Mouse (Mus musculus) lung, postnatal 10 days (tissue): ENCODE results near the gene Atp2b4.
A peak's percentile ranks its signal among the peaks of the same experiment; 100 is the strongest.
"Not testable (repeated sequence)": the region's sequence is repeated elsewhere in the genome, so short reads cannot be mapped to it uniquely, and the experiment has no call there.

Experiments
- DNase-seq: peaks from one replicate; pipeline ENCODE4 v3.0.0; 2021

Gene Atp2b4

DNA sequence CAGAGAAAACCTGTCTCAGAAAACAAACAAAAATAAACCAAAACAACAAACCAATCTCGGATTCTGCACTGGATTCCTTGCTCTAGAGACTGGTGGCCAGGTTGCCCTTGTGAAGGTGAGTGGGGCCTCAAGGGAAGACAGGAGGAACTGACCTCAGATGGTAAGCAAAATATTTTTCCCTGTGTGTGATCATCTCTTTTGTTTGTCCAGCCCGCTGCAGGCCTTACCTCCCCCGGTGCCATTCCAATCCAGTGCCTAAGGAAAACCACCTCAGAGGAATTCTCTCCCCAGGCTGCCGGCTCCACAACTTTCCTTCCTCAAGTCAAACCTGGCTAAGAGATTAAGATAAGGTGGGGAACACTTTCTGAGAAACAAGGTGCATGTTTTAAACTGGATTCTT, 108.6 kb downstream of the Atp2b4 start:
- no peak for DNase-seq

DNA sequence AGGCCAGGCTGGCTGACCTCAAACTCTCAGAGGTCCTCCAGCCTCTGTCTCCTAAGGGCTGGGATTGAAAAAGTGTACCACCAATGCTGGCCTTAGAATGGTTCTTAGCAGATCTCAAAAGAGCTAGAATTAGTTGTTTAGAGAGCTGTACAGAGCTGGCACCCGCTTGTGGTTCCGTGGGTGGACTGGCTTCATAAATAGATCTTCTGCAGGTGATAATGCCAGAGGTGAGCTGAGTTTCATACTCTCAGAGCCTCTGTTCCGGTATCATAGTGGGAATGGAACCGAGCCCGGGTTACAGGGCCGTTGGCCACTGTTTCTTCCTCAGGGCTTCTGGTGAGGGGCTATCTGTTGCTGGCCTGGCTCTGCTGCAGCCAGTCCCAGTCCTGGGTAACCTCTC, 109.8 kb downstream of the Atp2b4 start:
- no peak for DNase-seq

DNA sequence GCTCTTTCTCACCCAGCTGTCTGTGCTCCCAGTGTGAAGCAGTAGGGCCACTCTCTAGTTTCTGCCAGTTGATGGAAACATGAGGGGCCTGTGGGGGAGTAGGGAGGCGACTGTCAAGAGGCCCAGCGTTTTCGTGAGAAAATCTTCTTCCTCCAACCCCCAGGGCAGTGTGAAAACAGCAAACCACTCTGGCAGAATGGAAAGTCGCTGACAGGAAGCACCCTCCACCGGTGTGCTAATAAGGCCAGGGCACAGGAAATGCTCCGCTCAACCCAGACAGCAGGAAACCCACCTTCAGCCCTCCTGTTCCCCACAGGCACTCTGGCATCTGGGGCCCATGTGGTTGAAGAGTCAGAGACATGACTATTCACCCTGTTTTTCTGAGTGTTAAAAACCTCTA, 110.9 kb downstream of the Atp2b4 start, which contains the start of gene Lax1:
Gene Lax1 (minus strand): TSS at position 212 of the 400 bp plus-strand sequence.
- no peak for DNase-seq

- no peak for DNase-seq
Measured at GRCm38 (mm10) chr1:133688301-133688700, 112.5 kb downstream of the Atp2b4 start.

DNA sequence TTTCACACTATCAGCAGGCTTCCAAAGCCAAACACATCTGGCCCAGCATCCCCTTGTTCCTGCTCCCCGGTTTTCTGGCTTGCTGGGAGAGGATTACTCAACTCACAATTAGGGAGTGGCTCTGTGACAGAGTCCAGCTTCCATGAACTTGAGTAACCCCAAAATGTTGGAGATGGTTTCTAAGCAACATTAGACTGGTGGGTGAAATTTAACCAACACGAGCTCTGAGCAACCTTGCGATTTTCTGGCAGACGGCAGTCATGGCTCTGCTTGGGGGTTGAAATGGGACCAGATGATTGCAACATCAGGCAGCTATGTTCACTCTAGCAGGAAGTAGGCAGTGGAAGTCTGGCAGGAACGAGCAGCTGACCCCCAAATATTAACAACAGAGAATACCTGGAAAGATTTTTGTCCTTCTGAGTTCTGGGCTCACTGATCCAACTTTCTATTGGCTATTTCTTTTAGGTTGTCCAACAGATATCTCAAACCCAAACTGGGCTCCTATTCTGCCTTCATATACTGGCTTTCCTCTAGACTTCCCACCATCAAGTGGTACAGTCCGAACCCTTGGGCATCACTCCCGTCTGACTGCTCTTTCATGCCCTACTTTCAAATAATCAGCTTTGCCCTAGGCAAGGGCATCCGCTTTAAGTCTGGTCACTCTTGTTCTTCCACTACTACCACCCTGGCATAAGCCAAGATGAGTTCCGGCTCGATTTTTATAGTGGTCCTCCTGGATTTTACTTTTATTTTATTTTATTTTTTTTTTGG, 114.9 kb downstream of the Atp2b4 start:
- DNase-seq = peak; percentile 75

DNA sequence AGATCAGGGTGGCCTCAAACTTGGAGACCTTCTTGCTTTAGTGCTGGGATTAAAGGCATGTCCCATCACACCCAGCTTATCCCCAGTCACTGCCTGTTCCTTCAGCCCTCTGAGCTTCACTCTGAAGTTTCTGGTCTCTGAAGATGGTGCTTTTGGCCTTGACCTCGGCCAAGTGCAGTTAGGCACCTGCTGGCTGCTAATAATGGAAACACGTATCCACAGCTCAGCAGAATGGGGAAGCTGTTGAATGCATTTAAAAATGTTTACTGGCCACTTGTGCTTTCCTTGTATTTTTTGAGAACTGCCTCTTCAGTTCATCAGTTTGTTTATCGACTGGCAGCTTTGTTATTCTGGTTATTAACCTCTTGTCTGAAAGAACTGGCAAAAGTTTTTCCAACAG, 129.0 kb downstream of the Atp2b4 start:
- DNase-seq = no peak

GRCm38 (mm10) chr1:133671266-133671665, 129.6 kb downstream of the Atp2b4 start:
- DNase-seq = no peak

- DNase-seq = no peak
Measured at GRCm38 (mm10) chr1:133670776-133671175, 130.1 kb downstream of the Atp2b4 start.

GRCm38 (mm10) chr1:133670190-133670589, 130.7 kb downstream of the Atp2b4 start:
- DNase-seq = no peak

GRCm38 (mm10) chr1:133668618-133669017, 132.2 kb downstream of the Atp2b4 start:
- DNase-seq = no peak

- DNase-seq = no peak
Measured at GRCm38 (mm10) chr1:133667721-133668120, 133.1 kb downstream of the Atp2b4 start.

DNA sequence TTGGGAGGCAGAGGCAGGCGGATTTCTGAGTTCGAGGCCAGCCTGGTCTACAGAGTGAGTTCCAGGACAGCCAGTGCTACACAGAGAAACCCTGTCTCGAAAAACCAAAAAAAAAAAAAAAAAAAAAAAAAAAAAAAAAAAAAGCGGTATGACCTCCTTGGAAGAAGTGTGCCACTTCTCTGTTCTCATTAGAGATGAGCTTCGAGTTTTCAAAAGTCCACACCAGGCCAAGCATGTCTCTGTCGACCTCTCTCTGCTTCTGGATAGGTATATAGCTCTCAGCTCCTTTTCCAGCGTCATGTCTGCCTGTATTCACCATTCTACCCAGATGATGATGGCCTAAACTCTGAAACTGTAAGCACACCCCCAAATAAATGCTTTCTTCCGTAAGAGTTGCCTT, 135.1 kb downstream of the Atp2b4 start:
- DNase-seq = not testable (repeated sequence)

DNA sequence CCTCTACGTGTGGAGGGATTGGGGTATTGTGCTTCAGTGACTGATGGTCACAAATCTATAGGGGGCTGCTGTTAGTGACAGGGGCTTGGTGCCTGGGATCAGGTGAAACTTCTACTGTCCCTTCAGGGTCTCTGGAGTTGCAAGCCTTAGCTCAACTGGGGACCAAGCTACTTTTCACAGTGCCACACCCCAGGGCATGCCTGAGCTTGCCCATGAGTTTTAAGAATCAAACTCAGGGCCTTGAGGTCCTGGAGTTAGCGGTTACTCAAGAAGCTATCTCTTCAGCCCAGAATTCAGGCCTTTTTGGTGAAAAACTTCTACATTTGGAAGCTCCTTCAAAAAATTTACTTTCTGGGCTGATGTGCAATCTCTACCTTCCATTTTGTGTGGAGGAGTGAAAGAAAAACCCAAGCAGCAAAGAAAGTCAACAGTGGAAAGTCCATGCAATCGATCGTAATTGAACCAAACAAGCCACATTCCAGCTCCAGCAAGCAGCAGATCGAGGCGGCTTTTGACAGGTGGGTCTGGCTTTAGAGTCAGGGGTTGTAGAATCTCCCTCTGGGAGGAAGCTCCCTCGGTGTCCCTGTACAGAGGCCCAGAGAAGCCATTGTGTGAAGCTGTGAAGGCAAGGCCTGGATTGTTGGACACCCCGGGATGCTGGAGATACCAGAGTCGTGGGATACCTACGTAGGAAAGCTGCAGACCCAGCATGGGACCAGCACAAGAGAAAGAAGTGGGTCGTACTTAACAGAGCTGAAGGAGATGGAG, 136.5 kb downstream of the Atp2b4 start:
- no peak for DNase-seq

- no peak for DNase-seq
Measured at GRCm38 (mm10) chr1:133663427-133663826, 137.4 kb downstream of the Atp2b4 start.

DNA sequence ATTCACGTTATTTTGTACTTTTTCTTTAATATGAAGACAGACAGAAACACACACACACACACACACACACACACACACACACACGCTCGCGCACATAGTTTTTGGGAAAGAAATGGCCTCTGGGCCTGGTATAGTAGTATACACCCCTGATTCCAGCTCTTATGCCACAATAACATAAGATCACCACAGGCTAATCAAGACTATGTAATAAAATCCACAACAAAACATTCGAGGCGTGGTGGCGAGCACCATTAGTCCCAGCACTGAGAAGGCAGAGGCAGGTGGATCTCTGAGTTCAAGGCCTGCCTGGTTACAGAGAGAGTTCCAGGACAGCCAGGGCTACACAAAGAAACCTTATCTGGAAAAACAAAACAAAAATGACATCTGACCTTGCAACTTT, 137.9 kb downstream of the Atp2b4 start:
- DNase-seq = no peak

- DNase-seq = peak; percentile 96
Measured at GRCm38 (mm10) chr1:133661203-133661933, 139.5 kb downstream of the Atp2b4 start, which contains the start of gene Gm38394. Gene Gm38394 (minus strand): TSS chr1:133661318.

DNA sequence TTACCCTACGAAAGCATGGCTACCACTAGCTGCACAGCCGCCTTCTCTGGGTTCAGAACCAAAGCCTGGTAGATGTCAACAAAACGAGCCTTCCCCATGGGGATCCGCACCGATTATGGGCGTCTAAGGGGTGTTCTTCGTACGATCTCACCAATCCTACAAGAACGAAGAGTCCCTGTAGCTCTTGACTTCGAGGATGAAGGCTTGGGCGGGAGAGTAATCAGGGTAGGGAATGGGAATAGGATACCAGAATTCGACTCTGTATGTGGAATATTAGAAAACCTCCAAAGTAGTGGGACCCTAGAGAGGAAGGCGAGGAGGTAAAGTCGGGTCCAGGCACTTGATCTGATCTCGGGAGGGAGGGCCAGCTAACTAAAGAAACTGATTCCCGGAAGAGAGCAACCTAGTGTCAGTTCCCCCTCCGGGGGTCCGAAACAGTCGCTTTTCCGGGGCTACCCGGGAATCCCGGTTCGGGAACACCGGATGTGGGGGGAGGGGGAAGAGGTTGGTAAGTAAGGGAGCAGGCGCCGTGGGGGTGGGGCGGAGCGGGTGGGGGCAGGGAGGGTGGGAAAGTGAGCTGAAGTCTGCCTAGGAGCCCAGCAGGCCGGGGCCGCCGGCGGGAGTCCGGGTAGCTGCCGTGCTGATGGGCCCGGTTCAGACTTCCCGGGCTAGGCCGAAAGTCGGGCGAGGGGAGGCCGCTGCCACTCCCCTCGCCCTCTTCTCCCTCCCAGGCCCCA, 140.2 kb downstream of the Atp2b4 start, which contains the start of gene Zbed6:
Gene Zbed6 (minus strand): TSS at position 420 of the 737 bp plus-strand sequence.
- DNase-seq = peak; percentile 91

- no peak for DNase-seq
Measured at GRCm38 (mm10) chr1:133658878-133659277, 142.0 kb downstream of the Atp2b4 start.

- DNase-seq = no peak
Measured at GRCm38 (mm10) chr1:133656811-133657210, 144.0 kb downstream of the Atp2b4 start.

DNA sequence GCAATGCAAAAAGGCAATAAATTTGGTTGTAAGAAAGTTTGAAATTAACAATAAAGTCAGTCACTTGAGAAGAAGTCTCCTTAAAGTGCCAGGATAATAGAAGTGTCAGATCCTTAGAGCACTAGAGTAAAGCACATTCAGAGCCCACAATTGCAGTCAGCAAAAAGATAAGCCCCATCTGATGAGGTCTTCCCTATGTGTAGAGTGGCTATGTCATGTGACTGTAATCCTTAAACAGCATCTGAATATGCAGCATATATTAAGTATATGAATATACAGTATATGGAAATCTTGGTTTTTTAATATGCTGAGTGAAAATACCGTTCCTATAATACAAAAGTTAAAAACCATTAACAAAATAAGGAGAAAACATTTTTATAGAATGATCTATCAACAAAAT, 147.8 kb downstream of the Atp2b4 start:
- no peak for DNase-seq

- no peak for DNase-seq
Measured at GRCm38 (mm10) chr1:133650288-133651055, 150.4 kb downstream of the Atp2b4 start.
